Comparison of ENCODE assay signal across 7 mouse cellular contexts in genomic region chr7:30373501-30373962, GRCm38 (mm10). TPM values are rescaled to one million over a fixed set of nuclear protein-coding genes. Genes with fewer than 3 reads are reported as not detected.
DNase-seq lines count a peak whose midpoint lies in the region; ATAC-seq lines count a peak whose summit lies in the region.

No protein-coding gene starts in this region.

- peak overlapping the region; percentile 58 for H3K9ac ChIP-seq in embryonic facial prominence, embryonic 12.5 days
- H3K9ac ChIP-seq in limb, embryonic 11.5 days (ENCODE audit: low read length): peak overlapping the region; percentile 57
- H3K9ac ChIP-seq in midbrain, embryonic 14.5 days (replicated peaks; ENCODE audit: low read length): peak overlapping the region; percentile 68

- H3K27ac ChIP-seq in embryonic facial prominence, embryonic 12.5 days: no peak overlapping the region
- no peak overlapping the region for H3K27ac ChIP-seq in limb, embryonic 11.5 days (replicated peaks; ENCODE audit: low read depth, low read length)
- H3K27ac ChIP-seq in midbrain, embryonic 14.5 days (replicated peaks; ENCODE audit: low read depth, low read length): peak overlapping the region; percentile 80

- no peaks in the 10 kb centered on the region for H3K9me3 ChIP-seq in embryonic facial prominence, embryonic 12.5 days
- H3K9me3 ChIP-seq in limb, embryonic 11.5 days (ENCODE audit: control insufficient read depth, low read length): no peaks in the 10 kb centered on the region
- no peaks in the 10 kb centered on the region for H3K9me3 ChIP-seq in midbrain, embryonic 14.5 days (ENCODE audit: control insufficient read depth, low read length)

- peak overlapping the region; percentile 38 for H3K4me3 ChIP-seq in embryonic facial prominence, embryonic 12.5 days
- H3K4me3 ChIP-seq in limb, embryonic 11.5 days (ENCODE audit: low read depth, low read length): peak overlapping the region; percentile 25
- H3K4me3 ChIP-seq in midbrain, embryonic 14.5 days (replicated peaks; ENCODE audit: low read depth, low read length): peak overlapping the region; percentile 43

- H3K36me3 ChIP-seq in embryonic facial prominence, embryonic 12.5 days: no peaks in the 10 kb centered on the region
- no peaks in the 10 kb centered on the region for H3K36me3 ChIP-seq in limb, embryonic 11.5 days (ENCODE audit: control insufficient read depth, insufficient read depth, low read length)
- H3K36me3 ChIP-seq in midbrain, embryonic 14.5 days (ENCODE audit: control insufficient read depth, insufficient read depth, low read length): no peaks in the 10 kb centered on the region

- peak; percentile 99 for ATAC-seq in embryonic facial prominence, embryonic 12.5 days (ENCODE audit: insufficient number of reproducible peaks, insufficient read depth, low FRiP score, low TSS enrichment)
- ATAC-seq in limb, embryonic 11.5 days (ENCODE audit: insufficient number of reproducible peaks, low FRiP score, low TSS enrichment, low read depth): peak; percentile 98
- ATAC-seq in midbrain, embryonic 14.5 days (ENCODE audit: low FRiP score, low TSS enrichment): peak; percentile 98

- no peaks in the 10 kb centered on the region for H3K4me1 ChIP-seq in embryonic facial prominence, embryonic 12.5 days
- no peaks in the 10 kb centered on the region for H3K4me1 ChIP-seq in limb, embryonic 11.5 days (ENCODE audit: control insufficient read depth, insufficient read depth, low read length)
- H3K4me1 ChIP-seq in midbrain, embryonic 14.5 days (ENCODE audit: control insufficient read depth, insufficient read depth, low read length): no peaks in the 10 kb centered on the region

- WGBS in embryonic facial prominence, embryonic 12.5 days: under 1% methylated on average over 21 of the region's 21 CpGs
- WGBS in limb, embryonic 11.5 days: under 1% methylated on average over 21 of the region's 21 CpGs
- under 1% methylated on average over 21 of the region's 21 CpGs for WGBS in midbrain, embryonic 14.5 days

- H3K4me2 ChIP-seq in embryonic facial prominence, embryonic 12.5 days (replicated peaks): peak overlapping the region; percentile 55
- peak overlapping the region; percentile 51 for H3K4me2 ChIP-seq in limb, embryonic 11.5 days (ENCODE audit: low read depth, severe bottlenecking)
- peak overlapping the region; percentile 67 for H3K4me2 ChIP-seq in midbrain, embryonic 14.5 days (ENCODE audit: low read length)

- H3K27me3 ChIP-seq in embryonic facial prominence, embryonic 12.5 days: no peaks in the 10 kb centered on the region
- no peaks in the 10 kb centered on the region for H3K27me3 ChIP-seq in limb, embryonic 11.5 days (ENCODE audit: control insufficient read depth, insufficient read depth, low read length)
- no peaks in the 10 kb centered on the region for H3K27me3 ChIP-seq in midbrain, embryonic 14.5 days (ENCODE audit: control insufficient read depth, insufficient read depth, low read length)

- DNase-seq in adrenal gland, postnatal 25 days: peak; percentile 86
- DNase-seq in heart, adult 11 months: peak; percentile 99
- DNase-seq in kidney, adult 18-20 months: peak; percentile 92
- peak; percentile 93 for DNase-seq in limb, embryonic 11.5 days (ENCODE audit: low spot score)
- peak; percentile 98 for DNase-seq in midbrain, embryonic 14.5 days
- DNase-seq in spleen, adult 18-20 months: peak; percentile 82 to 85

RNA-seq across cellular contexts. Expression of gene Lrfn3, which starts 11.0 kb away (rescaled TPM):
- total RNA-seq in adrenal gland, postnatal 25 days (2021): 16.6 and 19.4 TPM in 2 replicates
- polyA plus RNA-seq in embryonic facial prominence, embryonic 12.5 days (2016; fragmentation: Nextera tagmentation; extraction: Ambion mirVana): 8.3 and 8.6 TPM in 2 replicates
- 4.9 and 5.0 TPM in 2 replicates for polyA plus RNA-seq in limb, embryonic 11.5 days (2014; fragmentation: Nextera tagmentation; extraction: Ambion mirVana)
- 13.9 and 16.3 TPM in 2 replicates for polyA plus RNA-seq in midbrain, embryonic 14.5 days (2014; fragmentation: Nextera tagmentation; extraction: Ambion mirVana)

RNA-seq across cellular contexts. Expression of gene Tyrobp, which starts 40.0 kb away (rescaled TPM):
- 14.9 and 15.0 TPM in 2 replicates for total RNA-seq in adrenal gland, postnatal 25 days (2021)
- polyA plus RNA-seq in embryonic facial prominence, embryonic 12.5 days (2016; fragmentation: Nextera tagmentation; extraction: Ambion mirVana): 16.7 and 18.7 TPM in 2 replicates
- polyA plus RNA-seq in limb, embryonic 11.5 days (2014; fragmentation: Nextera tagmentation; extraction: Ambion mirVana): 8.4 and 12.6 TPM in 2 replicates
- polyA plus RNA-seq in midbrain, embryonic 14.5 days (2014; fragmentation: Nextera tagmentation; extraction: Ambion mirVana): 11.4 and 29.7 TPM in 2 replicates

RNA-seq across cellular contexts. Expression of gene Hcst, which starts 46.1 kb away (rescaled TPM):
- total RNA-seq in adrenal gland, postnatal 25 days (2021): 2.6 TPM in 1 of 2 replicates, not detected in the other
- 0.70 and 0.98 TPM in 2 replicates for polyA plus RNA-seq in embryonic facial prominence, embryonic 12.5 days (2016; fragmentation: Nextera tagmentation; extraction: Ambion mirVana)
- polyA plus RNA-seq in limb, embryonic 11.5 days (2014; fragmentation: Nextera tagmentation; extraction: Ambion mirVana): 0.39 TPM in 1 of 2 replicates, not detected in the other
- 0.58 TPM in 1 of 2 replicates, not detected in the other for polyA plus RNA-seq in midbrain, embryonic 14.5 days (2014; fragmentation: Nextera tagmentation; extraction: Ambion mirVana)

RNA-seq across cellular contexts. Expression of gene Nfkbid, which starts 48.0 kb away (rescaled TPM):
- total RNA-seq in adrenal gland, postnatal 25 days (2021): 1.2 and 2.1 TPM in 2 replicates
- polyA plus RNA-seq in embryonic facial prominence, embryonic 12.5 days (2016; fragmentation: Nextera tagmentation; extraction: Ambion mirVana): 2.1 and 2.9 TPM in 2 replicates
- 0.96 and 1.4 TPM in 2 replicates for polyA plus RNA-seq in limb, embryonic 11.5 days (2014; fragmentation: Nextera tagmentation; extraction: Ambion mirVana)
- polyA plus RNA-seq in midbrain, embryonic 14.5 days (2014; fragmentation: Nextera tagmentation; extraction: Ambion mirVana): 1.4 and 2.3 TPM in 2 replicates

RNA-seq across cellular contexts. Expression of gene Sdhaf1, which starts 49.8 kb away (rescaled TPM):
- total RNA-seq in adrenal gland, postnatal 25 days (2021): 13.1 and 14.1 TPM in 2 replicates
- 21.8 and 23.4 TPM in 2 replicates for polyA plus RNA-seq in embryonic facial prominence, embryonic 12.5 days (2016; fragmentation: Nextera tagmentation; extraction: Ambion mirVana)
- polyA plus RNA-seq in limb, embryonic 11.5 days (2014; fragmentation: Nextera tagmentation; extraction: Ambion mirVana): 21.6 TPM in 2 replicates
- 19.8 and 20.4 TPM in 2 replicates for polyA plus RNA-seq in midbrain, embryonic 14.5 days (2014; fragmentation: Nextera tagmentation; extraction: Ambion mirVana)
